Mouse (Mus musculus): Measurements from ENCODE around the gene Rora. TPM values are rescaled to one million over a fixed set of nuclear protein-coding genes. Genes with fewer than 3 reads are reported as not detected.

Rora gene
- polyA plus RNA-seq, 1 experiment, result 11.7 TPM

- no peak for DNase-seq (ENCODE audit: low read depth)
- no peak for TF ChIP-seq POLR2A (IDR thresholded peaks at IDR 0.05; ENCODE audit: borderline replicate concordance, extremely low read depth, insufficient read depth, insufficient read length, poor library complexity, severe bottlenecking)
- TF ChIP-seq CTCF (IDR thresholded peaks at IDR 0.05; ENCODE audit: borderline replicate concordance, extremely low read depth, insufficient read depth, insufficient read length), result no peak
Measured at GRCm38 (mm10) chr9:68891431-68891830, 237.8 kb downstream of the Rora start.

DNA sequence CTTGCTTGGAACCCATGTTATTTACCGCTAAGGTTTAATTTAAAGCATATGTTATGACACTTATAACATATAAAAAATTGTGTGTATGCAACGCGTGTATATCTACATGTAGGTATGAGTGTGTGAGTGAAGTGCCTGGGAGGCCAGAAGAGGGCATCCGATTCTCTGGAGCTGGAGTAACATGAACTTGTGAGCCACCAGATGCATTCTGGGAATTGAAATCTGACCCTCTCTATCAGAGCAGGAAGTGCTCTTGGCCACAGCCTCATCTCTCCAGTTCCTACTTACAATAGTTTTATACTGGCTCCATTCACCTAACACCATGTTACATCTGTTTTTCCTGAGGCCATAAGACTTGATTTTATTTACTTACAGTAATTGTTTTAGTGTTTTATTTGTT, 238.8 kb downstream of the Rora start:
- no peak for DNase-seq (ENCODE audit: low read depth)
- TF ChIP-seq POLR2A (IDR thresholded peaks at IDR 0.05; ENCODE audit: borderline replicate concordance, extremely low read depth, insufficient read depth, insufficient read length, poor library complexity, severe bottlenecking), result no peak
- no peak for TF ChIP-seq CTCF (IDR thresholded peaks at IDR 0.05; ENCODE audit: borderline replicate concordance, extremely low read depth, insufficient read depth, insufficient read length)

GRCm38 (mm10) chr9:68892859-68893258, 239.3 kb downstream of the Rora start:
- no peak for DNase-seq (ENCODE audit: low read depth)
- no peak for TF ChIP-seq CTCF (IDR thresholded peaks at IDR 0.05; ENCODE audit: borderline replicate concordance, extremely low read depth, insufficient read depth, insufficient read length)
- no peak for TF ChIP-seq POLR2A (IDR thresholded peaks at IDR 0.05; ENCODE audit: borderline replicate concordance, extremely low read depth, insufficient read depth, insufficient read length, poor library complexity, severe bottlenecking)

DNA sequence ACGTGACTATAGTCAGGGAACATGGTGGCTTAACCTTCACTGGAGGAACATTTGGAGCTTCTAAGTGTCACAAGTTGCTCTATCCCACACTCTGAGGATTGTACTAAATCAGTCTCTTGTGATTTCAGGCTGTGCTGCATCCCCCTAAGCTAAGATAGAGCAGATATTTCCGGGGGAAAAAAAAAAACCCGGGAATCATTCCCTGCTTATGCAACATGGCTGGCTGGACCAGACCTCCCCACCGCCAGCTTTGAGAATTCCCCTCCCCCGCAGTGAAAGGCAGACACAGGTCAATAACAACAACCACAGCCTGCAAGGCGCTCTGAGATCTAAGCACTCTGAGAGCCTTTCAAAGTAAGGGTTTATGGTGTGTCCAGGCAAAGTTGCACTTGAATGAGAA, 244.7 kb downstream of the Rora start:
- TF ChIP-seq CTCF (IDR thresholded peaks at IDR 0.05; ENCODE audit: borderline replicate concordance, extremely low read depth, insufficient read depth, insufficient read length), result no peak
- no peak for TF ChIP-seq POLR2A (IDR thresholded peaks at IDR 0.05; ENCODE audit: borderline replicate concordance, extremely low read depth, insufficient read depth, insufficient read length, poor library complexity, severe bottlenecking)
- no peak for DNase-seq (ENCODE audit: low read depth)

DNA sequence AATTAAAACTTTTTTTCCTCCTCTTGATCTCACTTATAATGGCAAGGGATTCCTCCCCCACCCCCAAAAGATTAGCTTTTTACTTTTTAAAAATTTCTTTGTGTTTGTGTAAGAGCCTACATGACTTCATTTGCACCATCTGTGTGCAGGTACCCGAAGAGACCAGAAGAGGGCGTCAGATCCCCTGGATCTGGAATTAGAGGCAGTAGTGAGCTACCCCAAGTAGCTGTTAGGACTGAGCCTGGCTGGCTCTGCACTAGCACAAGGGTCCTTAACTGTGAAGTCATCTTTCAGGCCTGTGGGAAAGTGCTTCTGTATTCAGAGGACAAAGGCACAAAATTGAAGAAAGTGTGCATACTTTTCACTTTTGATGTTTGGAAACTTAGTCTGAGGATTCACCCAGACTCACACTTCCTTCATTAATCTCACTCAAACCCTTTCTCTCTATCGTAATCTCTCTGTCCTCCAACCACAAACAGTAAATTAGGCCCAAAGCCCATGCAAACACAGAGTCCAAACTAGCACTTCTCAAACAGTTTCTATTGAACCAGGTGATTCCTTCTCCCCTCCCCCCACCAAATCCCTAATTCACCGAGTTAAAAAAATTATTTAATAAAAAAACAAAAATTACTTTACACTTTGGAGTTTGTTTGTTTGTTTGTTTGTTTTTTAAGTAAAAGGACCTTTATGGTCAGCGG, 246.1 kb downstream of the Rora start:
- no peak for DNase-seq (ENCODE audit: low read depth)
- no peak for TF ChIP-seq POLR2A (IDR thresholded peaks at IDR 0.05; ENCODE audit: borderline replicate concordance, extremely low read depth, insufficient read depth, insufficient read length, poor library complexity, severe bottlenecking)
- TF ChIP-seq CTCF (IDR thresholded peaks at IDR 0.05; ENCODE audit: borderline replicate concordance, extremely low read depth, insufficient read depth, insufficient read length), result peak; percentile 26; the same call in 1 of the 2 replicates

DNA sequence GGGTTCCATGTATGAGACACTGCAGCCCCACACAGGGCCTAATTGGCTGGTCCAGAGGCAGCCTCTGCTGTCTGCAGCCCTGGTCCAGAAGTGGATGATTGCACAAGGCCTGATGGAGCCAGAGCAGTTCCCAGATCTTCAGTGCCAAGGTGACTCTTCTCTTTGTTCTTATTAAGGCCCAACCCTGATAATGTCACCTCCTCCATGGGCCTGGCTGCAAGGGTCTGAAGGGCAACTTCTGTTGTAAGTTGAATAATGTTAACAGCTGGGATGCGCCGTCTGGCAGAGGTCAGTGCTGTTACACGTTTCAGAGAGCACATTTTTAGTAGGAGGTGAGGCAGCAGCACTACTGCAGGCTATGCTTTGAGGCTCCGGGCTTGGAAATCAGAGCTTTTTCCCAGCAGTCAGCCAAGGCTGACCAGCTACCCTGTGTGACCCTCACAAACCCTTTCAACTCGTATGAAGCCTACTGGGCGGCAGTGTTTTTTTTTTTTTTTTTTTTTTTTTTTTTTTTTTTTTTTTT, 252.8 kb downstream of the Rora start:
- no peak for DNase-seq (ENCODE audit: low read depth)
- no peak for TF ChIP-seq POLR2A (IDR thresholded peaks at IDR 0.05; ENCODE audit: borderline replicate concordance, extremely low read depth, insufficient read depth, insufficient read length, poor library complexity, severe bottlenecking)
- TF ChIP-seq CTCF (IDR thresholded peaks at IDR 0.05; ENCODE audit: borderline replicate concordance, extremely low read depth, insufficient read depth, insufficient read length), result no peak

DNA sequence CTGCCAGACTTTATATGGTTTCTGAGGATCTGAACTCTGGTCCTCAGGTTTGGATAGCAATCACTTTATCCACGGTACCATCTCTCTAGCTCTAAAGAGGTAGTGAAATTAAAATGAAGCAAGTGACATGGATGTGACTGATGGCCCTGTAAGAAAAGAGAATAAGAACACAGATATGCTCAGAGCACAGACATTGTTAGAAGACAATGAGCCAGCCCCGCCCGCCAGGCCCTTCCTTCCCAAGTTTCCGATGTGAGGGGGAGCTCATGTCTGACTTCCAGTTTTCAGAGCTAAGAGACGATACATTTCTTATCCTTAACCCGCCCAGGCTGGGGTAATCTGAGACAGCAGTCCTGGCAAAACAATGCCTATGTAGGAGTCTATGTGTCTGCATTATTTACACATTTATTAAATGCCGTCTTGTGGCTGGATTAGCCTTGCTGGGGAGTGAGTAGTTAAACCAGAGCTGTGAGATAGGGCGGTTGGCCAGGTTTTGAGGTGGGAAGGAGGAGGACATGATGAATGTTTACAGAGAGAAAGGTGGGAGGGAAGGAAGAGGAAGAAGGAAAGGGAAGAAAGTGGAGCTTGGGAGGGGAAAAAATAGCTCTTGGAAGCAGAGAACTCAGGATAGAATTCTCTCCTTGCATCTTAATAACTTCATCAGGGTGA, 259.0 kb downstream of the Rora start:
- no peak for DNase-seq (ENCODE audit: low read depth)
- no peak for TF ChIP-seq POLR2A (IDR thresholded peaks at IDR 0.05; ENCODE audit: borderline replicate concordance, extremely low read depth, insufficient read depth, insufficient read length, poor library complexity, severe bottlenecking)
- TF ChIP-seq CTCF (IDR thresholded peaks at IDR 0.05; ENCODE audit: borderline replicate concordance, extremely low read depth, insufficient read depth, insufficient read length), result no peak

- no peak for DNase-seq (ENCODE audit: low read depth)
- TF ChIP-seq CTCF (IDR thresholded peaks at IDR 0.05; ENCODE audit: borderline replicate concordance, extremely low read depth, insufficient read depth, insufficient read length) (no peak), POLR2A (IDR thresholded peaks at IDR 0.05; ENCODE audit: borderline replicate concordance, extremely low read depth, insufficient read depth, insufficient read length, poor library complexity, severe bottlenecking) (no peak)
Measured at GRCm38 (mm10) chr9:68913191-68913697, 259.7 kb downstream of the Rora start.

DNA sequence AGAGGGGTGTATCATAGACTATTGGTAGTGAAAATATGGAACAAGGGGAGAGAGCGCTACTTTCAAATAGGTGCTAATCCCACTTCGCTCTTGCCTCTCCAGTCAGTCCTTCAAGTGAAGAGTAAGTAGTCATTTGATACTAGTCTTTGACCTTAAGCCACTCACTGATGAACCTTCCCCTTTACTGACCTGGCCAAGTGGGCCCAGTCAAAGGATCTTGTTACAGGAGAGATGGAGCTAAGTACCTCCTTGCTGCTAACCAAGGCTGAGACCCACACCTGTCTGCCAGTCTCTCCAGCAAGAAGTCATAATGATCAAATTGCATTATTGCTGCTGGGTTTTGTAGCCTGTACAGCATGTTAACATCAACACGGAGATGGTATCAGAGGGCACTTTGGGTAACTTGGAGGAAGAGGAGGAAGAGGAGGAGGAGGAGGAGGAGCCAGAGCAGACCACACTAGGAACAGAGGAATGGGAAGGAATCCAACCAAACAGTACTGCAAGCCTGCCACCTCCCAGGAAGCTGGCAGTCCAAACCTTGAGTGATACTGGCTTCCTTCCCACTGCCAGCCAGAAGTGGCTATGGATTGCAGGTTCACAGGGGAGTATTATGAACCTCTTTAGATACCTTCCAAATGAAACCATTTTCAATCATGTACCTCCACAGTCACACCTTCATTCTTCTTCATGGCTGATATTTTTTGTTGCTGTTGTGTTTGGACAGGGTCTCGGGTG, 261.1 kb downstream of the Rora start:
- TF ChIP-seq POLR2A (IDR thresholded peaks at IDR 0.05; ENCODE audit: borderline replicate concordance, extremely low read depth, insufficient read depth, insufficient read length, poor library complexity, severe bottlenecking) (no peak), CTCF (IDR thresholded peaks at IDR 0.05; ENCODE audit: borderline replicate concordance, extremely low read depth, insufficient read depth, insufficient read length) (no peak)
- no peak for DNase-seq (ENCODE audit: low read depth)

DNA sequence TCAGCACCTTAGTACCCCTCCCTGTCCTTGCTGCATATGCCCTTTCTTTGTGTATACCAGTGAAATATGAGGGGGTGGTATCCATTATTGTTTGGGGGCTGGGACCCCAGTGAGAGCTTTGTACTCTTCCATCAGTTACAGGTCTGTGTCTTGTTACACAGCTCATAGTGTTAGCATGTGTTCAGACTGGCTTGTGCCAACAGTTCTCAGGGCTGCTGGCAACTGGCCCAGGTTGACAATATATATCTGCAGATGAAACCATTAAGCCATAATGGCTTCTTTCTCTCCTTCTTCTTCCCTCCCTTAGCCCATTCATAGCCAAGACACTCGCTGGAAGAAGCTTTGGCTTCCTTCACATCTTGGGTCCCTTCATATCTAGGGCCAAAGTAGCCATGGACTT, 263.2 kb downstream of the Rora start:
- DNase-seq (ENCODE audit: low read depth), result peak; percentile 82
- no peak for TF ChIP-seq CTCF (IDR thresholded peaks at IDR 0.05; ENCODE audit: borderline replicate concordance, extremely low read depth, insufficient read depth, insufficient read length)
- no peak for TF ChIP-seq POLR2A (IDR thresholded peaks at IDR 0.05; ENCODE audit: borderline replicate concordance, extremely low read depth, insufficient read depth, insufficient read length, poor library complexity, severe bottlenecking)

GRCm38 (mm10) chr9:68923128-68923601, 269.6 kb downstream of the Rora start:
- no peak for TF ChIP-seq CTCF (IDR thresholded peaks at IDR 0.05; ENCODE audit: borderline replicate concordance, extremely low read depth, insufficient read depth, insufficient read length)
- TF ChIP-seq POLR2A (IDR thresholded peaks at IDR 0.05; ENCODE audit: borderline replicate concordance, extremely low read depth, insufficient read depth, insufficient read length, poor library complexity, severe bottlenecking), result no peak
- peak; percentile 82 for DNase-seq (ENCODE audit: low read depth)

All from brain, embryonic 14.5 days (tissue).